Comparison of ENCODE assay signal across 13 mouse cellular contexts in the genomic region with DNA sequence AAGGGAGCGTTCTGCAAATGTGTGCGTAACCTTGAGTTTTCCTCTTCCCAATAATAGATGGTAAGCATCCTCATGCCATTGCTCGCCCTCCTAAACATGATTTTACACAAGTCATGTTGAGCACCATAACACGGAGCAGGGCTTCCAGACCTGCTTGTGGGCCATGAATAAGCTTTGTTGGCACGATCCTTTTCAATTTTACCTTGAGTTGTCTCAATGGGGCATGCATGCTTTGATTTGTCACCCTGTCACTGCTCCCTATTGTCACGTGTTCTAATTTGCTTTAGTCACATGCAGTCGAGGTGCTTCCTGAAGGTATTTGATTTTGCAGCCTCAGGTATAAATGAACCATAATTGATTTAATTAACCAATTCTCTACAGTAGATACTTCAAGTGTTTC.
"Had no signal": no experiment of that assay in that cellular context is flagged by ENCODE, and none has a peak within 500 bp of the region (broad histone marks: within the 10 kb centered on the region; RNA-seq: fewer than 3 reads in every experiment).

No protein-coding gene starts in this region.

- DNase-seq: gastrocnemius, postnatal 14 days; gastrocnemius, postnatal 36 days; heart, adult 2 months; heart, postnatal 10 days; heart, postnatal 4 days; kidney, adult 18-20 months; kidney, adult 8-10 months; kidney, postnatal 10 days; kidney, postnatal 25 days; kidney, postnatal 4 days; liver; liver, embryonic 13.5 days; liver, postnatal 0 days had no signal
